Mouse (Mus musculus) E14TG2a.4 (cell line): ENCODE results near the gene Sqstm1.

Source experiments
- H3K27me3 ChIP-seq: 2 replicates; pipeline ENCODE4 v1.6.1; 2014; ENCODE audit warnings: low read length, control low read depth; ENCODE audit not compliant: insufficient read depth
- H3K36me3 ChIP-seq: 2 replicates; pipeline ENCODE4 v1.6.1; 2014; ENCODE audit warnings: low read length, control low read depth; ENCODE audit not compliant: insufficient read depth
- H3K4me1 ChIP-seq: replicated peaks from 2 replicates; pipeline ENCODE4 v1.6.1; 2014; ENCODE audit warnings: low read depth, low read length, control low read depth
- H3K4me3 ChIP-seq: replicated peaks from 2 replicates; pipeline ENCODE4 v1.5.1; 2014; ENCODE audit warnings: mild to moderate bottlenecking, low read length
- H3K9me3 ChIP-seq: 2 replicates; pipeline ENCODE4 v1.6.1; 2014; ENCODE audit warnings: low read length, control low read depth
- CTCF ChIP-seq: conservative IDR thresholded peaks from 2 replicates; pipeline ENCODE4 v1.5.1; 2014; ENCODE audit warnings: low read length
- NANOG ChIP-seq: IDR thresholded peaks from 2 replicates; pipeline ENCODE4 v1.6.1; 2014; ENCODE audit warnings: borderline replicate concordance, low read length, mixed read lengths
- POU5F1 ChIP-seq: IDR thresholded peaks from 2 replicates; pipeline ENCODE4 v1.6.1; 2014; ENCODE audit warnings: low read length, borderline replicate concordance

The Sqstm1 gene

GRCm38 (mm10) chr11:50194793-50195192, 15.8 kb downstream of the Sqstm1 start:
- Histone ChIP-seq H3K9me3 (no peaks in the 10 kb centered on the region), H3K27me3 (no peaks in the 10 kb centered on the region), H3K36me3 (peaks cover 57% of the 10 kb centered on the region), H3K4me1 (peaks cover 26% of the 10 kb centered on the region), H3K4me3 (no peak overlapping the region)
- TF ChIP-seq NANOG (no peak), POU5F1 (no peak), CTCF (no peak)

DNA sequence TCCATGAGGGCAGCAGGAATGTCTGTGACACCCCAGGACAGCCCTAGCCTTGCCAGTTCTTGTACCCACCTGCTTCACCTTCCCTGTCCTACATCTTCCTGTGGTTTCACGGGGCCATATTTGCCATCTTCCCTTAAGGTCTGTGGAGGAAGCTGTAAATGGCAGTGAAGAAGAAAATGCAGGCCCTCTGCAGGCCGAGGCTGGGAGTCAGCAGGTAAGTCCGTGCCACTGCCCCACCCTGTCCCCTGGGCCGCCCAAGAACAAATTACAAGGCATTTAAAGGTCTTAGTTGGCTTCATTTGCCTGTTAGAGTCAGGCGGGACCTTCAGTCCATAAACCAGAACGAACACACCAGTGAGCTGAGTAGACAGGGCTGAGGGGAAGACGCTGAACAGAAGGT, 16.6 kb downstream of the Sqstm1 start:
- Histone ChIP-seq H3K4me3 (peak overlapping the region; percentile 54), H3K9me3 (no peaks in the 10 kb centered on the region), H3K4me1 (peaks cover 22% of the 10 kb centered on the region), H3K27me3 (no peaks in the 10 kb centered on the region), H3K36me3 (peaks cover 50% of the 10 kb centered on the region)
- TF ChIP-seq NANOG = no peak
- TF ChIP-seq CTCF = no peak
- TF ChIP-seq POU5F1 = no peak

DNA sequence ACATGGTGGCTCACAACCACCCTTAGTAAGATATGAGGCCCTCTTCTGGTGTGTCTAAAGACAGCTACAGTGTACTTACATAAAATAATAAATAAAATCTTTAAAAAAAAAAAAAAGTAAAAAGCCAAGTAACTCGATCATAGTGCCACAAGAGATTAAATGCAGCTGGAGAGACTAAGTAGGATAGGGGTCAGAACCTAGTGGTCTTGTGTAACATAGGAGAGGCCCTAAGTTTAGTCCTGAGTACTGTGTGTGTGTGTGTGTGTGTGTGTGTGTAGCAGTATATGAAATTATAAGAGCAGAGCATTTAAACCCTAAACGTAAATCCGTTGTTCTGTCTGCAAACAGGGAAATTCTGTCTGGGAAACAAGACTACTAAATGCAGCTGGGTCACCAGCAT, 18.3 kb downstream of the Sqstm1 start:
- Histone ChIP-seq H3K4me3 (no peak overlapping the region), H3K36me3 (peaks cover 39% of the 10 kb centered on the region), H3K27me3 (no peaks in the 10 kb centered on the region), H3K4me1 (peaks cover 35% of the 10 kb centered on the region), H3K9me3 (no peaks in the 10 kb centered on the region)
- TF ChIP-seq POU5F1 (no peak), NANOG (no peak), CTCF (no peak)

GRCm38 (mm10) chr11:50190362-50190761, 20.3 kb downstream of the Sqstm1 start:
- Histone ChIP-seq H3K36me3 (peaks cover 30% of the 10 kb centered on the region; the same call in 1 of the 2 replicates), H3K9me3 (no peaks in the 10 kb centered on the region), H3K4me1 (peaks cover 35% of the 10 kb centered on the region), H3K27me3 (no peaks in the 10 kb centered on the region), H3K4me3 (no peak overlapping the region)
- no peak for TF ChIP-seq POU5F1
- TF ChIP-seq NANOG = no peak
- no peak for TF ChIP-seq CTCF

DNA sequence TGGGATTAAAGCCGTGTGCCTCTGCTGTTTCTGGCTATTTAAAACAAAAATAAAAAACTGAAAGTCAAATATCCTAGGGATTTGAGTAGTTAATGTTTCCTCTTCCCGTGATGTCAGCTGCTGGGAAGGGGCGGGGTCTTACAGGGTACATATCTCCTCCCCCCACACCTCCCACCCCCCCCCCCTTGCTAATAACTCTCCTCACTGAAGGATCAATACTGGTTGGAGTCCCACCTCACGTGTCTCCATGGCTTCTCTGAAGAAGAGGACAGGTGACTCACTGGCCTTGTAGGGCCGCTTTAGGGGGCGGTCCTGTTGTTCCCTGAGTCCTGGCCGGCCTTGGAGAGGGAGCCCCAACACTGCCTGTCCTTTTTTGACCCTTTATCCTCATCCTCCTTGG, 21.9 kb downstream of the Sqstm1 start:
- no peak for TF ChIP-seq NANOG
- TF ChIP-seq POU5F1 = no peak
- no peak for TF ChIP-seq CTCF
- Histone ChIP-seq H3K4me1 (peaks cover 18% of the 10 kb centered on the region), H3K4me3 (no peak overlapping the region), H3K9me3 (no peaks in the 10 kb centered on the region), H3K27me3 (no peaks in the 10 kb centered on the region), H3K36me3 (peaks cover 24% of the 10 kb centered on the region; the same call in 1 of the 2 replicates)

GRCm38 (mm10) chr11:50184788-50185187, 25.8 kb downstream of the Sqstm1 start:
- Histone ChIP-seq H3K4me1 (peaks cover 27% of the 10 kb centered on the region), H3K27me3 (no peaks in the 10 kb centered on the region), H3K36me3 (peaks cover 38% of the 10 kb centered on the region), H3K4me3 (no peak overlapping the region), H3K9me3 (no peaks in the 10 kb centered on the region)
- TF ChIP-seq CTCF = no peak
- TF ChIP-seq NANOG = no peak
- no peak for TF ChIP-seq POU5F1

GRCm38 (mm10) chr11:50182702-50183101, 27.9 kb downstream of the Sqstm1 start:
- peaks cover 23% of the 10 kb centered on the region for H3K4me1 ChIP-seq
- no peak overlapping the region for H3K4me3 ChIP-seq
- TF ChIP-seq NANOG = no peak
- no peak for TF ChIP-seq CTCF
- TF ChIP-seq POU5F1 = no peak
- peaks cover 57% of the 10 kb centered on the region for H3K36me3 ChIP-seq
- no peaks in the 10 kb centered on the region for H3K9me3 ChIP-seq
- H3K27me3 ChIP-seq = no peaks in the 10 kb centered on the region

GRCm38 (mm10) chr11:50180478-50181231, 30.0 kb downstream of the Sqstm1 start:
- peaks cover 62% of the 10 kb centered on the region for H3K36me3 ChIP-seq
- no peak overlapping the region for H3K4me3 ChIP-seq
- no peaks in the 10 kb centered on the region for H3K9me3 ChIP-seq
- peaks cover 39% of the 10 kb centered on the region for H3K4me1 ChIP-seq
- no peaks in the 10 kb centered on the region for H3K27me3 ChIP-seq
- TF ChIP-seq POU5F1 (no peak), CTCF (no peak), NANOG (no peak)
